Mouse (Mus musculus) lung, embryonic 14.5 days (tissue): Measurements from ENCODE around the gene Brms1. TPM values are rescaled to one million over a fixed set of nuclear protein-coding genes. Genes with fewer than 3 reads are reported as not detected.

Experiments
- ATAC-seq: fragments of 200-750 bp; cut with Nextera tagmentation; 2 replicates; pipeline ENCODE4 v1.8.0; 2017; ENCODE audit warnings: mild to moderate bottlenecking, moderate TSS enrichment, moderate library complexity; ENCODE audit not compliant: insufficient read depth
- DNase-seq: peaks from one replicate; pipeline ENCODE4 v3.0.0-alpha.2; 2015
- H3K27ac ChIP-seq: fragments of 300-500 bp; sonication (generic); 2 replicates; pipeline ENCODE4 v1.5.1; 2014; ENCODE audit warnings: low read depth, mild to moderate bottlenecking, moderate library complexity
- H3K27me3 ChIP-seq: fragments of 300-500 bp; sonication (generic); 2 replicates; pipeline ENCODE4 v1.6.1; 2014; ENCODE audit warnings: low read length, control low read depth; ENCODE audit not compliant: insufficient read depth
- H3K36me3 ChIP-seq: fragments of 300-500 bp; sonication (generic); 2 replicates; pipeline ENCODE4 v1.6.1; 2014; ENCODE audit warnings: control low read depth; ENCODE audit not compliant: insufficient read depth
- H3K4me1 ChIP-seq: fragments of 300-500 bp; sonication (generic); 2 replicates; pipeline ENCODE4 v1.6.1; 2014; ENCODE audit warnings: antibody characterized with exemption, control low read depth; ENCODE audit not compliant: insufficient read depth
- H3K4me2 ChIP-seq: fragments of 300-500 bp; sonication (generic); 2 replicates; pipeline ENCODE4 v1.6.1; 2014; ENCODE audit warnings: mild to moderate bottlenecking
- H3K4me3 ChIP-seq: fragments of 300-500 bp; sonication (generic); 2 replicates; pipeline ENCODE4 v1.5.1; 2014; ENCODE audit warnings: low read depth, low read length
- H3K9ac ChIP-seq: fragments of 300-500 bp; sonication (generic); 2 replicates; pipeline ENCODE4 v1.6.1; 2014
- H3K9me3 ChIP-seq: fragments of 300-500 bp; sonication (generic); 2 replicates; pipeline ENCODE4 v1.6.1; 2016; ENCODE audit warnings: low read depth, low read length, control low read depth
- CTCF ChIP-seq: IDR thresholded peaks from 2 replicates; pipeline ENCODE4 v1.5.1; 2016; ENCODE audit warnings: antibody characterized with exemption, low read depth
- WGBS: fragments of 180-500 bp; shearing (Covaris S2); extraction: QIAGEN DNeasy Blood & Tissue Kit; methylation state at CpG from one replicate; pipeline ENCODE4 v1.1.7; 2014; 5-methylcytosine and 5-hydroxymethylcytosine counted together
- polyA plus RNA-seq: library from polyadenylated mRNA; unstranded; fragments of >200 nt; fragmentation: Nextera tagmentation; extraction: Ambion mirVana; gene quantifications from 2 replicates; pipeline ENCODE4 v1.2.1, GENCODE M21; 2014

The Brms1 gene
- polyA plus RNA-seq, 1 experiment from 2014 or later: 43.4 TPM

DNA sequence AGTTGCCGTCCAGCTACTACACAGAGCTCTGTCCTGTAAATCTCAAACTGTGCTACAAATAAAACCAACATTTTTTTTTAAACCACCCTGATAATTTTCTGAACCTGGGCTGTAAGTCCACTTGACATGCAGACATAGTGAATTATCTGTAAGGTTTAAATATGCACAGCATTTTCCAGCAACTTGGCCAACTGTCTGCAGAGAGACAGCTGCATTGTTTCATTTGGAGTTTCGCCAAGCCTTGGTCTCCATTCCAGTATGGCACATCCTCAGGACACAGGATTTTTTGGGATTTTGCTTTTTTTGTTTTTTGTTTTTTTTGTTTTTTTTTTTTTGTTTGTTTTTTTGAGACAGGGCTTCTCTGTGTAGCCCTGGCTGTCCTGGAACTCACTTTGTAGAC, 19.7 kb upstream of the Brms1 start:
- no peak for TF ChIP-seq CTCF
- Histone ChIP-seq H3K36me3 (0 out of 2 replicates have a peak, but pooled peaks cover 3% of the 10 kb centered on the region), H3K27ac (no peak overlapping the region), H3K9me3 (no peaks in the 10 kb centered on the region), H3K27me3 (no peaks in the 10 kb centered on the region), H3K9ac (no peak overlapping the region; the same call in 1 of the 2 replicates), H3K4me1 (peaks cover 5% of the 10 kb centered on the region), H3K4me3 (no peak overlapping the region), H3K4me2 (no peak overlapping the region)
- peak; percentile 70 for DNase-seq
- WGBS: 74% methylated on average over 2 of the region's 2 CpGs
- no peak for ATAC-seq

DNA sequence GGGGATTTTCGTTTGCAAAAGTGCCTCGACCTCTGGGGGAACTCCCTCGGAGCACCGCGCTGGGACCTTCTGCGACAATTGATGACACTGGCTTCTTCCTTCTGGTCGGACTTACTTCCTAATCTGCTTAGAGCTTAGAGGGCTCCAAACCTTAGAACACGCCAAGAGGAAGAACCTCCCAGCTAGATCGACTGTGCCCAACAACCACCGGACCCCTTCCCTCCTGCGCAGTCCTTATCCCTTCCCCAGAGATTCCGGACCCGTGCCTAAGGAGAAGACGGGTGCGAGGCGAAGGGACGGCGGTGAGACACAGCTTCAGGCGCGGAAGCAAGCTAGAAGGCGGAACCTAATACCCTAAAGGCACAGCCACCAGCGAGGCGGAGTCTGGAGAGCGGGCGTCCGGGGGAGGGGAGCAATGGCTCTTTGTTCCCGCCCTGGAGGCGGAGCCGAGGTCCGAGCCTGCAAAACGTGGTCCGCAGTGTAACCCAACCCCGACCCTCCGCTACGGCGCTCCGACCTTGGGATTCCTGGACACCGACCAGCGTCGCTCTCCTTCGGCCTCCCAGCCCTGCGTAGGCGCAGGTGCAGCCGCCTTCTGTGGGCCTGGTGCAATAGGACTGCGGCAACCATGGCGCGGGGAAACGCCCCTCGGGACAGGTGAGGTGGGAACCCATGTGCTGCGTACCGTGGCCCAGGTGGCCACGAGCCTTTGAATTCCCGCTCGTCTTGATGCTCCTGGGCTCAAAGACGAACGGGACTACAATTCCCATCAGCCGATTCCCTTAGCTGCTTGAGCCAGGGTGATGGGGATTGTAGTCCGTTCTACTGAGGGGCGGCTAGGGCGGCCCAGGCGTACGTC, 17.3 kb upstream of the Brms1 start, which contains the start of gene Slc29a2:
TSS of gene Slc29a2 (plus strand) at position 240 of the 859 bp plus-strand sequence.
- Histone ChIP-seq H3K4me1 (peaks cover 4% of the 10 kb centered on the region; the same call in 1 of the 2 replicates), H3K4me2 (peak within 1 kb of the TSS; percentile 92), H3K27me3 (no peaks in the 10 kb centered on the region), H3K9me3 (no peaks in the 10 kb centered on the region), H3K36me3 (peaks cover 20% of the 10 kb centered on the region), H3K27ac (peak within 1 kb of the TSS; percentile 71), H3K9ac (peak within 1 kb of the TSS; percentile 49), H3K4me3 (peak within 1 kb of the TSS; percentile 68)
- DNase-seq (peak; percentile 97), ATAC-seq (peak; percentile 96)
- 0% methylated on average over 62 of the region's 62 CpGs for WGBS
- no peak for TF ChIP-seq CTCF

GRCm38 (mm10) chr19:5026111-5026510, 15.0 kb upstream of the Brms1 start:
- ATAC-seq (no peak), DNase-seq (no peak)
- 82% methylated on average over 8 of the region's 8 CpGs for WGBS
- Histone ChIP-seq H3K4me2 (no peak overlapping the region), H3K27me3 (no peaks in the 10 kb centered on the region), H3K4me3 (no peak overlapping the region), H3K9me3 (no peaks in the 10 kb centered on the region), H3K4me1 (peaks cover 4% of the 10 kb centered on the region; the same call in 1 of the 2 replicates), H3K27ac (no peak overlapping the region), H3K9ac (no peak overlapping the region), H3K36me3 (peaks cover 38% of the 10 kb centered on the region)
- no peak for TF ChIP-seq CTCF

DNA sequence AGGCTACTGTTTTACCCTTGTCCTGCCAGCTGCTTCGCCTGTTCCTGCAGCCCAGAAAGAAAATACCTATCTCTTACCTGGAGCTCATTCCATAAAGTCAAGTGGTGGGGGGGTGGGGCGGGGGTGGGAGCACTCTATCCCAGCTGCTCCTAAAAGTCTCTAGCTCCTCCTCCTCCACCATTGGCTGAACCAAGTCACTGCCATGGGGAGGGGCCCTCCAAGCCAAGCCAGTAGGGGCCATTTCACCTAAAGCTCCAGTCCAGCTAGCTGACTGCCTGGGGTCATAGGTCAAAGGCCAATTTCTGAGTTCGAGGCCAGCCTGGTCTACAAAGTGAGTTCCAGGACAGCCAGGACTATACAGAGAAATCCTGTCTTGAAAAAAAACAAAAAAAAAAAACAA, 8.5 kb upstream of the Brms1 start:
- no peak overlapping the region for H3K4me2 ChIP-seq
- no peaks in the 10 kb centered on the region for H3K4me1 ChIP-seq
- H3K27ac ChIP-seq: no peak overlapping the region
- no peaks in the 10 kb centered on the region for H3K27me3 ChIP-seq
- H3K9ac ChIP-seq: no peak overlapping the region
- TF ChIP-seq CTCF: no peak
- peaks cover 32% of the 10 kb centered on the region for H3K36me3 ChIP-seq
- WGBS: 71% methylated on average over 3 of the region's 3 CpGs
- H3K9me3 ChIP-seq: no peaks in the 10 kb centered on the region
- no peak for DNase-seq
- H3K4me3 ChIP-seq: no peak overlapping the region
- ATAC-seq: no peak

DNA sequence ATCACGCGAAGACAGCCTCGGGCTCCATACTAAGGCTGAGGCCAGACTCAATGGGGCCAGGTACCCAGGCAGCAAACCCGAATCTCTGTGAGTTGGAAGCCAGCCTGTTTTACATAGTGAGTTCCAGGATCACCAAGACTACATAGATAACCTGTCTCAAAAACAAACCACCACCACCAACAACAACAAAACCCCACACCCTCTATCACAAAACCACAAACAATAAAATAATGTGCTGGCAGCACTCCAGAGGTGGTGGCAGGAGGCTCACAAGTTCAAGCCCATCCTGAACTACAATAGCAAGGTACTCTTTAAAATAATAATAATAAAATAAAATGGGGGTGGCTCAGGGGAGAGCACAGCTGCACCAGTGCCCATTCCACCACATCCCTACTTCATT, 4.6 kb upstream of the Brms1 start:
- no peak for DNase-seq
- Histone ChIP-seq H3K9me3 (no peaks in the 10 kb centered on the region), H3K9ac (no peak overlapping the region), H3K4me3 (no peak overlapping the region), H3K4me2 (no peak overlapping the region), H3K27ac (no peak overlapping the region), H3K36me3 (no peaks in the 10 kb centered on the region), H3K4me1 (peaks cover 9% of the 10 kb centered on the region), H3K27me3 (no peaks in the 10 kb centered on the region)
- no peak for ATAC-seq
- TF ChIP-seq CTCF: no peak
- 77% methylated on average over 4 of the region's 4 CpGs for WGBS

GRCm38 (mm10) chr19:5037678-5038571, 3.2 kb upstream of the Brms1 start:
- ATAC-seq: peak; percentile 60
- peak; percentile 95 for DNase-seq
- Histone ChIP-seq H3K9ac (peak overlapping the region; percentile 88), H3K27ac (peak overlapping the region; percentile 89), H3K27me3 (no peaks in the 10 kb centered on the region), H3K4me2 (peak overlapping the region; percentile 96), H3K4me3 (peak overlapping the region; percentile 85), H3K36me3 (0 out of 2 replicates have a peak, but pooled peaks cover 4% of the 10 kb centered on the region), H3K4me1 (peaks cover 14% of the 10 kb centered on the region), H3K9me3 (no peaks in the 10 kb centered on the region)
- 2% methylated on average over 32 of the region's 32 CpGs for WGBS
- no peak for TF ChIP-seq CTCF
